20 mouse cellular contexts compared by ENCODE assay signal in the genomic region with DNA sequence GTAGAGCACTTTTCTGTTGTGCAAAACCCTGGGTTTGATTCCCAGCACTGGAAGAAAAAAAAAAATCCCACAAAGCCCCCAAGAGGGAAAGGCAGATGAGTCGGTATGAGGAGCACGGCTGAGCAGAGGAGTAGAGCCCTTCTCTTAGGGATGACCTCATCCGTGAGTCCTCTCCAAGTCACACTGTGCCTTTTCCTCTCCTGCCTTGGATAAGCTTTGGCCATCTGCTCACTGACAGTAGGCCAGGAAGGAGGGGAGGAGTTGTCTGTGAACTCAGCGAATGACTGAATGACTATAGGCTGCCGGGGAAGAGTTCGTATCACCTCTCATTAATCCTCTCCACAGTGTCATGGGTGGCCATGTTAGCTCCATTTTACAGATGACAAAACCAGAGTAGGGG. TPM values are rescaled to one million over a fixed set of nuclear protein-coding genes. Genes with fewer than 3 reads are reported as not detected.
DNase-seq lines count a peak whose midpoint lies in the region.
"Had no signal": no experiment of that assay in that cellular context is flagged by ENCODE, and none has a peak within 500 bp of the region (broad histone marks: within the 10 kb centered on the region; RNA-seq: fewer than 3 reads in every experiment).

No protein-coding gene starts in this region.

- H3K9me3 ChIP-seq in limb, embryonic 10.5 days (replicated peaks): no peaks in the 10 kb centered on the region
- H3K9me3 ChIP-seq: embryonic facial prominence, embryonic 13.5 days; heart, embryonic 12.5 days; intestine, embryonic 15.5 days; limb, embryonic 12.5 days; liver, embryonic 12.5 days; neural tube, embryonic 13.5 days had no signal

- H3K4me1 ChIP-seq in limb, embryonic 10.5 days: peaks cover 30% of the 10 kb centered on the region

- DNase-seq in lung, postnatal 25 days (ENCODE audit: low spot score): peak; percentile 24
- no peak for DNase-seq in lung, postnatal 4 days
- DNase-seq in brain, adult 2 months (ENCODE audit: low read depth, low spot score): peak; percentile 99
- DNase-seq in cerebellum, adult 11 months: peak; percentile 84
- peak; percentile 84 to 87 for DNase-seq in cerebellum, postnatal 10 days
- no peak for DNase-seq in limb, embryonic 10.5 days (ENCODE audit: low spot score)
- no peak for DNase-seq in right cerebral cortex, adult 2 months (ENCODE audit: low spot score in 2 of 2)
- no peak for DNase-seq in kidney, postnatal 4 days
- DNase-seq: adrenal gland, adult 8-10 months; heart, postnatal 14 days; kidney, adult 9 months; kidney, postnatal 36 days; lung, embryonic 14.5 days had no signal

- no peak overlapping the region for H3K4me3 ChIP-seq in limb, embryonic 10.5 days
- H3K4me3 ChIP-seq: embryonic facial prominence, embryonic 13.5 days; heart, embryonic 12.5 days; intestine, embryonic 15.5 days; limb, embryonic 12.5 days; liver, embryonic 12.5 days; neural tube, embryonic 13.5 days had no signal

- H3K27ac ChIP-seq in limb, embryonic 10.5 days: no peak overlapping the region
- H3K27ac ChIP-seq: embryonic facial prominence, embryonic 13.5 days; hindbrain, embryonic 14.5 days; intestine, embryonic 15.5 days; limb, embryonic 12.5 days; liver, embryonic 12.5 days; neural tube, embryonic 13.5 days had no signal

- H3K27me3 ChIP-seq in limb, embryonic 10.5 days (ENCODE audit: low read depth, poor library complexity, severe bottlenecking): peaks cover 45% of the 10 kb centered on the region

- H3K36me3 ChIP-seq in limb, embryonic 10.5 days: no peaks in the 10 kb centered on the region
- H3K36me3 ChIP-seq: embryonic facial prominence, embryonic 13.5 days; heart, embryonic 12.5 days; intestine, embryonic 15.5 days; limb, embryonic 12.5 days; liver, embryonic 12.5 days; neural tube, embryonic 13.5 days had no signal

- 77% methylated on average over 6 of the region's 6 CpGs for WGBS in limb, embryonic 10.5 days

RNA-seq across cellular contexts. Expression of gene Car4, which starts 3.2 kb away (rescaled TPM):
- 0.20 and 0.97 TPM in 2 replicates for polyA plus RNA-seq in limb, embryonic 10.5 days (2016; fragmentation: Nextera tagmentation; extraction: Ambion mirVana)
- polyA plus RNA-seq: embryonic facial prominence, embryonic 13.5 days; limb, embryonic 12.5 days had no signal

RNA-seq across cellular contexts. Expression of gene Znhit3, which starts 44.6 kb away (rescaled TPM):
- 91.5 and 103 TPM in 2 replicates for polyA plus RNA-seq in limb, embryonic 10.5 days (2016; fragmentation: Nextera tagmentation; extraction: Ambion mirVana)

Comparison
In these comparisons a context has a peak if more than half of its experiments do, and no peak if none do; other contexts are left out.
1. DNase-seq: peak in lung, postnatal 25 days (single experiment), brain, adult 2 months (single experiment), cerebellum, adult 11 months (single experiment) and cerebellum, postnatal 10 days (2 of 2); none in lung, postnatal 4 days (0 of 2), limb, embryonic 10.5 days (single experiment), right cerebral cortex, adult 2 months (0 of 2) and kidney, postnatal 4 days (0 of 2).